8 mouse cellular contexts compared by ENCODE assay signal in genomic region chr4:63019428-63019858, GRCm38 (mm10). TPM values are rescaled to one million over a fixed set of nuclear protein-coding genes. Genes with fewer than 3 reads are reported as not detected.
DNase-seq lines count a peak whose midpoint lies in the region; ATAC-seq and TF ChIP-seq lines count a peak whose summit lies in the region.

No protein-coding gene starts in this region.

- no peaks in the 10 kb centered on the region for H3K27me3 ChIP-seq in heart, embryonic 10.5 days (ENCODE audit: insufficient read depth, poor library complexity, severe bottlenecking)
- no peaks in the 10 kb centered on the region for H3K27me3 ChIP-seq in heart, embryonic 11.5 days (ENCODE audit: control insufficient read depth, insufficient read depth, low read length)
- H3K27me3 ChIP-seq in hindbrain, postnatal 0 days (ENCODE audit: insufficient read depth, low read length), result no peaks in the 10 kb centered on the region
- no peaks in the 10 kb centered on the region for H3K27me3 ChIP-seq in liver, postnatal 0 days (ENCODE audit: insufficient read depth, low read length)

- peak; percentile 56 for DNase-seq in heart, embryonic 10.5 days (ENCODE audit: low spot score)
- peak; percentile 45 for DNase-seq in NIH3T3 (ENCODE audit: low read depth)
- DNase-seq in hindbrain, postnatal 0 days (ENCODE audit: low spot score), result peak; percentile 24
- DNase-seq in liver, postnatal 0 days, result peak; percentile 58
- DNase-seq in layer of hippocampus, adult 8-10 months (ENCODE audit: low spot score in 2 of 2), result no peak
- DNase-seq in cerebellum, adult 18-20 months, result no peak
- DNase-seq in layer of hippocampus, postnatal 10 days (ENCODE audit: low spot score in 2 of 2), result no peak

- WGBS in heart, embryonic 10.5 days, result 85% methylated on average over 4 of the region's 4 CpGs
- 86% methylated on average over 4 of the region's 4 CpGs for WGBS in heart, embryonic 11.5 days (ENCODE audit: insufficient replicate concordance)
- WGBS in hindbrain, postnatal 0 days, result 68% methylated on average over 4 of the region's 4 CpGs
- 62% methylated on average over 4 of the region's 4 CpGs for WGBS in liver, postnatal 0 days (ENCODE audit: insufficient replicate concordance)

- TF ChIP-seq CTCF in hindbrain, postnatal 0 days (IDR thresholded peaks at IDR 0.05; ENCODE audit: low read depth), result peak; percentile 53
- TF ChIP-seq CTCF in liver, postnatal 0 days (IDR thresholded peaks at IDR 0.05; ENCODE audit: low read depth), result peak; percentile 62

- TF ChIP-seq EP300 in liver, postnatal 0 days (IDR thresholded peaks at IDR 0.05; ENCODE audit: low read depth), result no peak

- no peak overlapping the region for H3K4me2 ChIP-seq in heart, embryonic 11.5 days
- H3K4me2 ChIP-seq in hindbrain, postnatal 0 days (ENCODE audit: low read depth, low read length), result no peak overlapping the region
- H3K4me2 ChIP-seq in liver, postnatal 0 days (ENCODE audit: low read depth, low read length), result no peak overlapping the region

- H3K4me1 ChIP-seq in heart, embryonic 10.5 days, result peaks cover 6% of the 10 kb centered on the region; the same call in 1 of the 2 replicates
- no peaks in the 10 kb centered on the region for H3K4me1 ChIP-seq in heart, embryonic 11.5 days (ENCODE audit: control insufficient read depth, insufficient read depth, low read length)
- H3K4me1 ChIP-seq in hindbrain, postnatal 0 days (ENCODE audit: insufficient read depth, low read length), result no peaks in the 10 kb centered on the region
- H3K4me1 ChIP-seq in liver, postnatal 0 days (ENCODE audit: insufficient read depth), result peaks cover 9% of the 10 kb centered on the region

- H3K4me3 ChIP-seq in heart, embryonic 10.5 days, result no peak overlapping the region
- H3K4me3 ChIP-seq in heart, embryonic 11.5 days (ENCODE audit: low read depth, low read length), result no peak overlapping the region
- H3K4me3 ChIP-seq in hindbrain, postnatal 0 days (ENCODE audit: low read length), result no peak overlapping the region
- H3K4me3 ChIP-seq in liver, postnatal 0 days (ENCODE audit: low read depth, low read length), result no peak overlapping the region

- no peak for ATAC-seq in heart, embryonic 11.5 days (replicated peaks; ENCODE audit: insufficient number of reproducible peaks, low FRiP score, low TSS enrichment)
- peak; percentile 71 for ATAC-seq in hindbrain, postnatal 0 days
- ATAC-seq in liver, postnatal 0 days, result peak; percentile 90

- H3K27ac ChIP-seq in heart, embryonic 10.5 days, result no peak overlapping the region
- H3K27ac ChIP-seq in heart, embryonic 11.5 days (ENCODE audit: low read depth, low read length), result no peak overlapping the region
- no peak overlapping the region for H3K27ac ChIP-seq in hindbrain, postnatal 0 days
- no peak overlapping the region for H3K27ac ChIP-seq in liver, postnatal 0 days (ENCODE audit: low read depth)

- H3K36me3 ChIP-seq in heart, embryonic 10.5 days, result peaks cover 6% of the 10 kb centered on the region; the same call in 1 of the 2 replicates
- H3K36me3 ChIP-seq in heart, embryonic 11.5 days (ENCODE audit: control insufficient read depth, insufficient read depth, low read length), result no peaks in the 10 kb centered on the region
- H3K36me3 ChIP-seq in hindbrain, postnatal 0 days (ENCODE audit: insufficient read depth, low read length), result no peaks in the 10 kb centered on the region
- no peaks in the 10 kb centered on the region for H3K36me3 ChIP-seq in liver, postnatal 0 days (replicated peaks; ENCODE audit: insufficient read depth, low read length)

- no peaks in the 10 kb centered on the region for H3K9me3 ChIP-seq in heart, embryonic 10.5 days
- no peaks in the 10 kb centered on the region for H3K9me3 ChIP-seq in heart, embryonic 11.5 days (replicated peaks; ENCODE audit: control insufficient read depth, low read length)
- H3K9me3 ChIP-seq in hindbrain, postnatal 0 days (ENCODE audit: low read length), result no peaks in the 10 kb centered on the region
- H3K9me3 ChIP-seq in liver, postnatal 0 days (ENCODE audit: low read length), result no peaks in the 10 kb centered on the region

- no peak overlapping the region for H3K9ac ChIP-seq in heart, embryonic 11.5 days (ENCODE audit: low read depth, low read length)
- no peak overlapping the region for H3K9ac ChIP-seq in hindbrain, postnatal 0 days (replicated peaks; ENCODE audit: low read length)
- no peak overlapping the region for H3K9ac ChIP-seq in liver, postnatal 0 days (replicated peaks)

RNA-seq across cellular contexts. Expression of gene Zfp618, which starts 54.1 kb away (rescaled TPM):
- 9.5 and 18.1 TPM in 2 replicates for polyA plus RNA-seq in heart, embryonic 10.5 days (2016; fragmentation: Nextera tagmentation; extraction: Ambion mirVana)
- polyA plus RNA-seq in heart, embryonic 11.5 days (2014; fragmentation: Nextera tagmentation; extraction: Ambion mirVana), result 11.6 and 12.3 TPM in 2 replicates
- total RNA-seq in hindbrain, postnatal 0 days (2014; rRNA removed), result 23.0 and 26.8 TPM in 2 replicates
- 15.9 and 16.2 TPM in 2 replicates for polyA plus RNA-seq in hindbrain, postnatal 0 days (2015; fragmentation: Nextera tagmentation; extraction: Ambion mirVana)
- 4.5 and 7.4 TPM in 2 replicates for polyA plus RNA-seq in liver, postnatal 0 days (2015; fragmentation: Nextera tagmentation; extraction: Ambion mirVana)
- total RNA-seq in layer of hippocampus, adult 8-10 months (2022), result 1 to 10 TPM; 3.3 to 4.4 (median 3.5) TPM
- 1 to 10 TPM; 5.3 to 7.0 TPM for total RNA-seq in layer of hippocampus, postnatal 10 days (2021)

Comparison
In these comparisons a context has a peak if more than half of its experiments do, and no peak if none do; other contexts are left out.
1. DNase-seq: peak in heart, embryonic 10.5 days (single experiment), NIH3T3 (single experiment), hindbrain, postnatal 0 days (single experiment) and liver, postnatal 0 days (single experiment); none in layer of hippocampus, adult 8-10 months (0 of 2), cerebellum, adult 18-20 months (0 of 2) and layer of hippocampus, postnatal 10 days (0 of 2).